Mouse (Mus musculus) urinary bladder, postnatal 14 days (tissue): ENCODE data around the gene Stam.
"Not testable (repeated sequence)": the region's sequence is repeated elsewhere in the genome, so short reads cannot be mapped to it uniquely, and the experiment has no call there.

Source experiments
- DNase-seq: peaks from one replicate; pipeline ENCODE4 v3.0.0; 2021; ENCODE audit warnings: low spot score

Stam gene

DNA sequence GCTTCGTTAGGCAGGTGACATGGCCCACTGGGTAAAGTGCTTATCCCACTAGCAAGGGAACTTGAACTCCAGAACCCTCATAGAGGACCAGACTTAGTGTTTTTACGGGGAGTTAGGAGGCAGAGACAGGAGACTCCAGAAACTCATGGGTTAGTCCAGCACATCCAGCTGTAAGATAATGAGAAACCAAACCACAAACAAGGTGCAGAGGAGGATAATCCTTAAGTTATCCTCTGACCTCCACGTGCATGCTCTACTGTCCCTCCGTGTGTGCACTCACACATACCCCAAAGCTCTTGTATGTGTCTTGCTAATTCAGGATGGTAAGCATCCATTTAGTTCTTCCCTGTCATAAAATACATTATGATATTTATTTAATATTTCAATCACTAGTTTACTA, 117.7 kb downstream of the Stam start:
- DNase-seq: no peak

DNA sequence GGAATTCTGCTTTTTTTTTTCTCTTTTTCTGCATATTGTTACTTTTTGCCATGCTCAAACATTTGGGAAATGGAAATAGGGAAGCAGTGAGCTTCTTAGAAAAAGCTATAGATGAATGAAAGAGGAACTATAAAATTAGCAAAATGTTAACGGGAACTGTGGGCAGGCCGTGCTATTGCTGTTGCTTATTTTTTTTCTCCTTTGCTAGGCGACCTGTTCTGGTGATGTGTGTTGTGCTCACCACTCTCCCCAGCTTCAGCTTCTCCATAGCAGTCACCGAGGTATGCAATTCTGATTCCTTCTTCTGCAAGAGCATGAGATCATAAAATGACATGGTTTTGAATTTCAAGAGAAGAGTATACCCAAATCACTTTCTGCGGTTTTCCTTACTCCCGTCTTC, 118.1 kb downstream of the Stam start:
- DNase-seq: no peak

DNA sequence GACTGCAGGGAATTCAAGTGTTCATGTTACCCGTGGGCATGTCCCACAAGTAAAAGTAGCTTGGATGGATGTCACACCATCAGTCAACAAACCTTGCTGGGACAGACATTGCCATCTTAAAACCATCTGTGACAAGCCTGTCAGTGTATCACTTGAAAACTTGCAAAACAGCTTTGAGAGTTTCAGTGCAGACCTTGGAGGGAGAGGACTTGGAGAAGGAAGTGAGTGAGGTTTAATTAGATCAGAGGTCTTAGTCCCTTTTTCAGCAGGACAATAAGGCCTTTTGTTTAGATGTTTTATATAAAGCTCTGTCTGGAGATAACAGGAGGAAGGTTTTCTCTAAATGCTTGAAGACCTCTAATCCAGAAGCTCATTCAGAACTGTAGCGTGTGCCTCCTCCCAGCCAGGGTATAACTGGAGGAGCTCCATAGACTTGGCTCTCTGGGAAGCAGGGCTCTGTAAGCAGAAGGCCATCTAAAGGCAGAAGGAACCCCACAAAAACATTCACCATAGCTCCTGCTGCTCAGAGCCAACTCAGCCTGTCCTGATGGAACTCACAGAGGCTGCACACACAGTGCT, 124.5 kb downstream of the Stam start:
- not testable (repeated sequence) for DNase-seq
